Mouse (Mus musculus) megakaryocyte progenitor cell, adult 5-6 weeks (primary cell): Measurements from ENCODE around the gene Parp8. TPM values are rescaled to one million over a fixed set of nuclear protein-coding genes. Genes with fewer than 3 reads are reported as not detected.
A peak's percentile ranks its signal among the peaks of the same experiment; 100 is the strongest.

Experiments used
- ATAC-seq: replicated peaks from 2 replicates; pipeline ENCODE4 v1.8.0; 2016; ENCODE audit warnings: mild to moderate bottlenecking, moderate TSS enrichment, inconsistent platforms; ENCODE audit not compliant: poor library complexity
- total RNA-seq, 2 experiments: library from RNA; stranded (forward) in 1 of 2; stranded (reverse) in 1 of 2; fragments of 157-497, 149-512 nt in 1 of 2; fragments of 200-1000 nt in 1 of 2; gene quantifications; 2 replicates each; pipeline versions ENCODE4 v1.2.3 to v1.2.4; 2015 to 2017

The Parp8 gene
- total RNA-seq, 2 experiments from 2014 or later, result 89.5 to 167 TPM

DNA sequence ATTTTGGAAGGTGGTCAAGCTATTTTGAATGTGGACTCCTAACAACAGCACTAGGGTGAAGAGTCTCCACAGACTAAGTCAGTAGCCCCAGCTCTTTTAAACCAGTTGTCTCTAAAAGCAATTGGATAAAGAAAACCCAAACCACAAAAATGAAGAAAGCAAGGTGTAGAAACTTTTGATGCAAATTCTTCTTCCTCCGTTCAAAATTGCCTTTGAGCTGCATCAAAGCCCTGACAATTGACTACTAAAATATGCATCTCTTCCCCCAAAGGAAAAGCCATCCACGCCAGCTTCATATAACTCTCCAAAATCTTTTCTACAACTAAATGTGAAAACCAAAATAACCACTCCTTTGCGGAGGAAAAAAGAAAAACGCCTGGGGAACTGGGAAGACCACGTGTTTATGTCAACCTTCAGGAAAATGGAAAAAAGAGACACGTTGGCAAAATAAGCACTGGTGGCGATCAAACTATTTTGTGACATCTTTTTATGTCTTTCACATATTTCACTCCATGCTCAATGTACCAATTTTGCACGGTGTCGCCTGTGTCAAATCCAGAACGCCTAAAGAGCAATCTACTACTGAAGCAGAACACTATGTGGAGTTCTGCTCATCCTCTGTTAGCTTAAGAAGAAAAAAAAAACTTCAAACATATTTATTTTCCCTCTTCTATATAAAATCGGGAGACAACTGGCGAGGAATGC, 1.8 kb downstream of the Parp8 start:
- no peak for ATAC-seq

DNA sequence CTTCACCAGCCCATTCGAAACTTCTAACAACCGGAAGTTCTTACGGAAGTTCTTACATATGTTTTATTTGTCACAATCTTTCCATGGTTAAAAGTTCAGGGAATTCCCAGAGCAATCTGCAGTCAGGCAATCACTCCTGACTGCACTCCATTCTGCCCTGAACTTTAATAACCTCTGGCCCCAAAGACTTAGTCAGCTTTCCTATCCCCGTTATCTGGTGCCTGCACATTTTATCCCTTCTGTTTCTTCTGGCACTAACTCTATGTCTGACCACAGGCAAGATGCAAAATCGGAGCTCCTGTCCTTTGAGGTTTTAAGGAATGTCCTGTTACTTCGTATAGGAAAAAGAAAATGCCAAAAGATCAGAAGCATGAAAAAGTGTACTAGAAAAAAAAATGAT, 4.7 kb downstream of the Parp8 start:
- ATAC-seq, result peak; percentile 58

DNA sequence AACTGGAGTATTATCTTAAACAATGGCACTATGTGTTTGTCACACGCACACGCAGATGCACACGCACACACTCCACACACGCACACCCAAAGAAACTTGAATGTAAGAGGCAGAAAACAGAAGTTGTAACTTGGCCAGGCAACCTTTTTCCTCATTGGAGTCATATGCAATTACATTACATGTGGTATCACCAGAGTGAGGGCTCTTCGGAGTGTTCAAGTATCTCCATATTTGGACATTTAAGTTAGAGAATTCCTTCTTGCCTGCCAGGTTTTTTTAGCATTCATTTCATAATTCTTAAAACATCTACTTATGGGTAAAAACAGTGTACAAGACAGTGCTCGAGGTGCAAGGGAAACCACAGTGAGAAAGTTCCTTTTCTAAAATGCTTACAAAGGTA, 6.7 kb downstream of the Parp8 start:
- ATAC-seq, result peak; percentile 19; the same call in 1 of the 2 replicates

DNA sequence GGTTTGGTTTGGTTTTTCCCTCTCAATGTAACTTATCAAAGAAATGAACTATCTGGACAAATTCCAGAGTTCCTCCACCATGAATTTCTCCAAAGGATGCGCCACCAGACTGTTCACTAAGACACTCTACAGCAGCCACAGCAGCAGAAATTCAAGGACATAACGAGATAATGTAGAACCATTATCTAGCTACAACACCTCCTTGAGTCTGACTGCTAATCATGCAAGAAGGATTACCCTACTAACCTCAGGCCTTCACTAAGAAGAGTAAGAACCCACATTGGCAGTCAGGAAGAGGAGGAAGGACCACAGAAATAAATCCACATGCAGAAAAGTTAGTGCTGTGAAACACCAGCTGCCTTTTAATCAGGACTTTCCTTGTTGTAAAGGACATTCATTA, 11.8 kb downstream of the Parp8 start:
- peak; percentile 68 for ATAC-seq

DNA sequence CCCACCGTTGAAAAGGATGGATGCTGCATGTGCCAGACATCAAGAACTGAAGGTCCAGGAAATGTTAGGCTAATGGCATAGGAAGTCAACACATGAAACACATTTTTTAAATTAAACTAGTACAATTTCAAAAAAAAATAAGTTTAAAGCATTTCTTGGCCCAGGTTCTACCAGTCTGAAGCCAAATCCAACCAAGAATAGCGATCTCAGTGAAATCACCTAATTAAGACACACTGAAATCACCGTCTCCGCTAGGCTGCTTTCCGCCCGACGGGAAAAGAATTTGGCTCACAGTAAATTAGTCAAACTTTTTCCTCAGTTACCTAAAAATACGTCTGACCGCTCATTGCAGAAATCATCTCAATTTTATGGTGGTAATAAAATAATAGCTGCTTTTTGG, 13.3 kb downstream of the Parp8 start:
- no peak for ATAC-seq

DNA sequence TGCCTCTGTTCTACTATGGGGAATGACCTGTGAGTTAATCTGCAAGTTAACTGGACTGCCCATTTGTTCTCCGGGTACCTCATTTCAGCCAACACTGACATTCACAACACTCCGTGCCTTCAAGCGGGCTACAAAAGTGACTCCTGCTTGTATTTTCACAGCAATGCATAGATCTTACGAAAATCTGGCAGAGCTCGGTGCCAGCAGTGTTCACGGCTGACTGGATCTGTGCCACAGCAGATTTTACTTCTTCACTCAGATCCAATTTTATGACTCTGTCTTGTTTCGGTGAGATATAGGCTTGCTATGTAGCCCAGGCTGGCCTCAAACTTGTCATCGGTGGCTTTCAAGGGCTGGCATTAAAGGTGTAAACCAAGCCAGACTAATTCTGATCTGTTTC, 15.2 kb downstream of the Parp8 start:
- ATAC-seq, result no peak

DNA sequence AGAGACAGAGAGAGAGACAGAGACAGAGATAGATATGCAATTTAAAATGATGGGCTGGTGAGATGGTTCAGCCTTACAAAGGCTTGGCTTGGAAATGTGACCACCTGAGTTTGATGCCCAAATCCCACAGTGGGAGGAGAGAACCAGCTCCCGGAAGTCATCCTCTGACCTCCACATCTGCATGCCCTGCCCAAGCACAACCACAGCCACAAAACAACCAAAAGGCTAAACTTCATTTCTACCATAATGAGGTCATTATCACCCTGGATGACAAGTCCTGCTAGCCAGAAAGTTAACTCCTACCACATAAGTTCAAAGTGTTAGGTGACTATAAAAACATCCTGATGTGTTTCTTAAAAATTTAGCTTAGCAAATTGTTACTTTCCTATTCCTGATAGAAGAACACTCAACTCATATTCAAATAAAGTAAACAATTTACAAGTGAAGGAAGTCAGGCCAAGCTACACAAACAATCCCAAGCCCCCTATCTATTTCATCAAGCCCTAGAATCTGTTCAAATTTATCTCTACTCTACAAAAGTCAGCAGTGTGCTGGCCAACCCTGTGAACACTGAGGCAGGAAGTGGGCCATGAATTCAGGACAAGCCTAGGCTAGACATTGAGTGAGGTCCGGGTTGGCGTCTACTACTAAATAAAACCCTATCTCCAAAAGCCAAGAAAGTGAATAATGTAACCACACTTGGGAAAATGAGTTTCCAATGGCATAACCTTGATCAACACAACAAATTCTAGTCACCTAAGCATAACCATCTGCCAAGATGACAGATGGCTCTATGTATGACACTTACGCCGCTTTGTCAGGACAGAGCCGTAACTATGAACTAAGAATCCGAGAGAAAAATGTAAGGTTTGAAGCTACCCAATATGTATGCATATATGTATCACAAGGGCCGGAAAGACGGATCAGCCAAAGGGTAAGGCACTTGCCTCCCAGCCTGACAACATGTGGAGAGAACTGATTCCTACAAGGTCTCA, 17.0 kb downstream of the Parp8 start:
- no peak for ATAC-seq

DNA sequence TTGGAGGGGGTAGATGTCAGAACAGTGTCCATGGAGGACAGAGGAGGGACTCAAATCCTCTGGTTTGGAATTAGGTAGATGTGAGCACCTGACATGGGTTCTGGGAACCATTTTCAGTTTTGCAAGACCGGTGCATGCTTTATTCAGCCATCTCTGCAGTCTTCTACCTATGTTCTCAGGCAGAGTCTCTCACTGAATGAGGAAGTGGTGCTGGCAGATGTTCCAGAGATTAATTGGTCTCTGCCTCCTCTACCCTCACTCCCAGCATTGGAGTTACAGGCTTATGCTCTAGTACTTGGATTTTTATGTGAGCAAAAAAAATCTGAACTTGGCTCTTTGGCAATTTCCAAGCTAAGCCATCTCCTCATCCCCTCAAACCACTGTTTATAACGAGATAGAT, 17.8 kb downstream of the Parp8 start:
- ATAC-seq, result peak; percentile 60

DNA sequence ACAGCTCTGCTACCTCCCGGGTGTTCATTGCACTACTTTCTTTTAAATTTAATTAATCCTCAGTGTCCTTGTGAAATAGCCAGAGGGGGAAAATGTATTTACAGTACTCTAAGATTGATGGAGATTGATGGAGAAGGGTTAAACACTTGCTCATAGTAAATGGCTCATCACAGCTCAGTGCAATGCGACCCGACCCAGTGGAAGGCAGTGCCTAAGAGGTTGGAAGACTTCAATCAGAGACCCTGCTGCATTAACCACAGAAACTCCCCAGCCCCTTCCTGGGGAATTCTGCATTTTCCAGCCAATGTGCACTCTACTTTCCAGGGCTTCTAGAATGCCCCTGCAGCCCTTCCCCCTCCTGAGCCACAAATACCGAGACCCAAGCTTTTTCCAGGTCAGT, 18.7 kb downstream of the Parp8 start:
- ATAC-seq, result no peak

DNA sequence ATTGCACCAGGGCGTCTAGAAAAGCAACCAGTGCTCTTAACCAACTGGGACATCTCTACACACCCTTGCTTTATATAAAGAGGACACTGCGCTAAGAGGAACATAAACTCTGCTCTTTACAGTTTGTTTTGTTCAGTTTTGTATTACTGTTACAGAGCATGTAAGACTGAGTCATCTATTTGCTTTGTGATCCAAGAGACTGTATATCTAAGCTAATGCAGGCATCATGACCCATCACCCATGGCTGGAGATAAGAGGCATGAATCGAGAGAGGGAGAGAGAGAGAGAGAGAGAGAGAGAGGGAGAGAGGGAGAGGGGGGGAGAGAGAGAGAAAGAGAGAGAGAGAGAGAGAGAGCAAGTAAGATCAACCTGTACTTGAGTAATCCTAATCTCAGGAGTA, 24.8 kb downstream of the Parp8 start:
- peak; percentile 68 for ATAC-seq

DNA sequence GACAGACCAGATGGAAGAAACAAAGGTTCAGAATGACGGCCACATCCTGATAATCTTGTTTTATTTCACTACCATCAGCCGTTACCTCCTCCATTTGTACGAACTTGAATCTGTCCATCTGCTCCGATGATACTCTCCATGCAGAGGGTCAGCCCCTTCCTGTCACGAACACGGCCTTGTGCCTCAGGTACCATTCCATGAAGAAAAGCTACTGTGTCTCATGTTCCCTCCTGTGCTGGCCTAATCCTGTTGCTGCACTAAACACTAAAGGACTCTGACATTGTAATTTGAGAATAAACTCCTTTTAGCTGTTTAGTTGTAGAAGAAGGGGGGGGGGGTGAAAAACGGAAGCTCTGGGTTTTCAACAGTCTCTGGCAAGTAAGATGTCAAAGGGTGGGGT, 33.8 kb downstream of the Parp8 start:
- ATAC-seq, result no peak

DNA sequence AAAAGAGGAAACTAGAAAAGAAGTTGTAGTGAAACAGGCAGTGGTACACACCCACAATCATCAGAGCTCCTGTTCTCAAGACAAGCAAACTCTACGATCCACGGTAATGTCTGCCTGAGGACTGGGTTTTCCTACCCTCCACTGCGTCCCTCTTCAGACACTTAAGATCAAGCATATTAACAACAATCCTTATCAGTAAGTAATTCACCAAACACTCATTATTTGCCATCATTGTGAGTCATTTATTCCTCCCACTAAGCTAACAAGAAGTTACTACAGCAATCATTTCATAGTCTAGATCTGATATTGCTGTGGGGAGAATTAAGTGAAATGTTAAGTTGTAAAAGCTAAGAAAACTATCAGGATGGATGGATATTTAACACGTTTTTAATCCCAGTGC, 35.0 kb downstream of the Parp8 start:
- no peak for ATAC-seq

DNA sequence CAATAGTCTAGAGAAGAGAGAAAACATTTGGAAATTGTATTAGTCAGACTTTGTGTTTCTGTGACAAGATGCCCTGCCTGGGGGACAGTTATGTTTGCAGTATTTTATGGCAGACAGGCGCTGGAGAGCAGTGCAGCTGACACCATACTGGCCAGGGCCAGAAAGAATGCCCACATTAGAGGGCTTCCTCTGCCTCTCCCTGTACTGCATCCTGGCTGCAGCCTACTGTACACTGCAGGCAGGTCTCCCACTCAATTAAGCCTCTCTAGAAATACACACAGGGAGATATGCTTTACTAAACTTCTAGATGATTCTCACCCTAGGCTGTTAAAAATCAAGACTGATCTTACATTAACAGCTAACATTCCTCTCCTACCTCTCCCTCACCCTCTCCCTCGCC, 36.6 kb downstream of the Parp8 start:
- no peak for ATAC-seq

DNA sequence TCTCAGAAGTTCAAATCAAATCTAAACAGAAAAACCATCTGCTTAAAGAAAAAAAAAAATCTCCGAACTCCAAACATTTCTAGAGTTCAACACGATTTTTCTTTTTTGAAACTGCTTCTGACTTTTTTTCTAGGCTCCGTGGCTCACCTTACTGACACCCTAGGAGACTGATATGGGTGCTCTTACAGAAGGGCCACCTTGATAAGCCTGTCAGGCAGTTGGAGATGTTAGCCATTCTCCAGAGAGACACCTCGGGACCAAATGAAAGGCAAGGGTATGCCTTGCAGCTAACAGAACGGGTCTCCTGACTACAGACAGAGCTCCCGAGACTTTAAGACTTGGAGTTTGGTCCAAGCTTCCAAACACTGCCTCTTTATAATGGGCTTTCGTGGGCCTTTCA, 37.1 kb downstream of the Parp8 start:
- ATAC-seq, result peak; percentile 47

DNA sequence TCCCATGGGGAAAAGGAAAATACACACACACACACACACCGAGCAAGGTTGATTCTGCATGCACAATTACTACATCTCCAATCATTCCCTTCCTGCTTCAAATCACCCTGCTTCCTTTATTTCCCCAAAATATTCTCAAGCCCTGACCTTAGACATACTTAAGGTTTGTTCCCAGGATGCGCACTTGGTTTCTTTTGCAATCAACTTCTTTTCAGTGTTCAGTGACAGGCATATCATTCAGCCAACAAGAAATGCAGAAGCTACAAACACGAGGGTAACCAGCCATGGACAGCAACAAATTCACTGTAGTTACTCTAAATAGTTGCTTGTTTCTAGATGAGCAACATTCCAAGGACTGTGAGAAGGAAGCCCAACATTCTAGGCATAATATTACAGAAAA, 38.1 kb downstream of the Parp8 start:
- ATAC-seq, result peak; percentile 70

DNA sequence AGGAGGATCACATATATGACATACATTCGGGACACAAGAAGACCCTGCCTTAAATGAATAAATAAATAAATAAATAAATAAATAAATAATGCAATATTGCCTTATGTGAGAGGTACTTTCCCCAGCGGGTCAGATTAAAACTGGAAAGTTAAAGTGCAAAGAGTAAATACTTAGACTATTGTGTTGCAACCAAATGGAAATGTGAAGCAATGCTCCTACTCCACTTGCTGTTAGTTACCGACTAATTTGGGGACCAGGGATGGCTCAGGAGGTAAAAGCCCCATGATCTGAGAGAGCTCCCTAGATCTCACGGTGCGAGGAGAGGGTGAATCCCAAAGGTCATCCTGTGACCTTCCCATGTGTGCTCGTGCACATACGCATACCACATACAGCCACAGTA, 38.7 kb downstream of the Parp8 start:
- ATAC-seq, result peak; percentile 40; the same call in 1 of the 2 replicates

DNA sequence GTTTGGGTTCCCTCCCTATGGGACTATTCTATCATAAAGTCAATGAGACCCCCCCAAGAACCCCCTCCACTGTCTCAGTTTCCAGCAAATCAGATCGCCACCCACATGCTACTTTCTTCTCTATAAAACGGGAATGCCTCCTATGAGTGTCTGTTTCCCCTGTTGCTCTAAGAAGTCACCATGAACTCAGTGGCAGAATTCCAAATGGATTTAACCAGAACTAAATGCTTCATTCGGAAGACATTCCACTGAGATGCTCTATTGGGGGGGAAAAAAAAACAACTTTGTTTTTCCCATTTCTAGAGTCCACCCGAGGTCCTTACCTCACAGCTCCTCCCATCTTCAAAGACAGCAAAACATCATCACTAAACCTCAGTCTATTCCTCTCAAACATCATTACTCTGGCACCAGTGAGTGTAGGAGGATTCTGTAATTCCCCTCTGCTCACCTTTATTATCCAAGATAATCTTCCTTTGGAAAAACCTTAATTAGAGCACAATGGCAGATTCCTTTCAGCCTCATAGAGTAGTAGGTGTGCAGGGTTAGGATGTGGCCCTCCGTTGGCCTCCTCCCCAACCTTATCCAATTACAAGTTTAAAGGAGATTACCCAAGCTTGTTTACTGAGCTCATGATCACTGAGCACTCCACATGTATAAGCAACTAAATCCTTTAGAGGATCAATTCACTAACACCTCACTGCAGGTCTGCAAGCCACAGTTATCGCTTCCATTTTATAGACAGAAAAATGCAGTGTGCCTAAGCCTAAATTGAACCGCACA, 51.1 kb downstream of the Parp8 start:
- ATAC-seq, result no peak

DNA sequence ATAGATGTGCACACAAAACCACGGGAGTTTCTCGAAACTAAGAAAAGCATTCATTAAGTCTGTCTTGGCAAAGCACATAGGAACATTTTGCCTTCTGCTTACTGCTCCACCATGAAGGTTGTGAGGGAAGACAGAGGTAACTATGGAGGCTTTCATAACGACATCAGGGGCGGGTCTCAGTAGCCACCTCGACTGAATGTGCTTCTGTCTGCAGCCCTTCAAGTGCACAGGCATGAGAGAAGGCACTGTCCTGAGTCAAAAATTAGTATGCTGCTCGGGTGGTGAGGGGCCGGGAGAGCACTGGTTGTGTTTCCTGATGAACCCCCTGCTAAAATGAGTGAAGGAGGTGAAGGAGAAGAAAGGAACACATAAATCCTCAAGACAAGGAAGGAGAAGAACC, 51.8 kb downstream of the Parp8 start:
- no peak for ATAC-seq

DNA sequence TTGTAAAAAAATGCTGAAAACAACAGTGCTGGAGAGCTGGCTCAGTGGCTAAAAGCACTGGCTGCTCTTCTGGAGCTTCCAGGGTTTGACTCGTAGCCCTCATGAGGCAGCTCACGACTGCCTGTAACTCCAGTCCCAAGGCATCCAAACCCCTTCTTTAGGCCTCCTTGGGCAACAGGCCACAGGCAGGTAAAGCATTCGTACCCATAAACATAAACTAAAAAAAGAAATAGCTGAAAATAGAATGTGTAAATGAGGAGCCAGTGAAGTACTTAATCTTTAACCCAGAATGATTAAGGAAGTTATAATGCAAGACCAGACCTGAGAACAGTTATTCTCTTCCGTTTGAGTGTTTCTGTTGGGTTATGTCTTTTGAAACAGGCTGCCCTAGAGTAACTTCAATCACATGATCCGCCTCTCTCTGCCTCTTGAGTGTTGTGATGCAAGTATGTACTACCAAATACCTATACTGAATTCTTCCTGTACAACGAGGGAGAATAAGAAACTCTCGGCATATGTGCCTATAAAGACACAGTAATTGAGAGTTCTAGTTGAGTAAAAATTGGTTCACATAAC, 53.2 kb downstream of the Parp8 start:
- peak; percentile 85 for ATAC-seq

DNA sequence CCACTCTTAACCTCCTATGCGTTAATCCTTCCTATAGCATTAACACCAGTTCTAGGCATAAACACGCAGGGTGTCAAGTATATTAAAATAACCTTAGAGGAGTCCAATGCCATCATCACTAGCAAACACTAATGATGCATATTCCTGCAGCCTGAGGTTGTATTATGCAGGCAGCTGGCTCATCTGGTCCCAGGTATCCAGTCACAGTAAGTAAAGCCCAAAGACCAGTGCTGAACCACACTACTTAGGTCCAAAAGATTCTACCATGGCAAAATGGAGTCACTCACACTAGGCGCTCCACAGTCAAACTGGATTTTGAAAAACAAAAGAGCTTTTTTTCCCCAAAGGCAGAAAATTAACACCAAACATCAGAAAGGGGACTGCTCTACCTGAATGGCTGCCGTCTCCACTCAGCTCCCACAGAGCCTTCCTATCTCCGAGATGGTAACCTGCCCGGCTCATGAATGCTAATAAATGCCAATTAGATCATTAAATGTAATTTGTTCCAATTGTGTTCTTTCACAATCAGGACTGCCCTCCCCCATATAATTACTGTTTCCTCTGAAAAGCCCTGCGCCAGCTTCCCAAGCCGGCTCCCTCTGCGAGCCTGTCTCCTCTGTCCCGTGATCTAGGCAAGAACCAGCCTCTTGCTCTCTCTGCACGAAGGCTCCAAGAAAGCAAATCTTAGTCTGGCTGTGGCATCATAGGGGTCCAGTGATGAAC, 54.5 kb downstream of the Parp8 start:
- no peak for ATAC-seq
